Mouse (Mus musculus): Measurements from ENCODE around the gene Snu13.

DNA sequence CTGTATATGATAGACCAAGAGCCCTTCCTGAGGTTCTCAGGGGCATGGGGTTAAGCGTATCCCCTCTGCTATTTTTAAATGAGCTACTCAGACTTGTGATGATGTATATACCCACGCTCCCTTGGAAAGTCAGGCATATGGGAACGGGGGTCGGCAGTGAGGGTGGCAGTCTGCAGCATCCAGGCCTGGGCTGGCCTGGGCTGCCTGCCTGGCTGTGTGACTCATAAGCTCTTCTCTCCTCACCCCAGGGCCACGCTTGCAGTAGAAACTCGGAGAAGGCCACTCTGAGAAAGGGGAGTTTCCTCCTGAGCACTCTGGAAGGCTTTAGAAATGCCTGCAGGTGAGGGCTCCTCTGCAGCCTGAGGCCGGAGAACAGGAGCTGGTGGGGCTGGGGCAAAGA, 43.7 kb upstream of the Snu13 start:
- TF ChIP-seq CTCF (IDR thresholded peaks at IDR 0.05; ENCODE audit: low read depth, low read length): no peak
- TF ChIP-seq EP300 (IDR thresholded peaks at IDR 0.05; ENCODE audit: insufficient read depth, low read depth, low read length): no peak
